Mouse (Mus musculus) retina, postnatal 7 days (tissue): ENCODE results near the gene Gskip.

Experiments
- DNase-seq: peaks from one replicate; pipeline ENCODE4 v3.0.0-alpha.2; 2012; ENCODE audit warnings: low read depth, low spot score

Gskip gene

DNA sequence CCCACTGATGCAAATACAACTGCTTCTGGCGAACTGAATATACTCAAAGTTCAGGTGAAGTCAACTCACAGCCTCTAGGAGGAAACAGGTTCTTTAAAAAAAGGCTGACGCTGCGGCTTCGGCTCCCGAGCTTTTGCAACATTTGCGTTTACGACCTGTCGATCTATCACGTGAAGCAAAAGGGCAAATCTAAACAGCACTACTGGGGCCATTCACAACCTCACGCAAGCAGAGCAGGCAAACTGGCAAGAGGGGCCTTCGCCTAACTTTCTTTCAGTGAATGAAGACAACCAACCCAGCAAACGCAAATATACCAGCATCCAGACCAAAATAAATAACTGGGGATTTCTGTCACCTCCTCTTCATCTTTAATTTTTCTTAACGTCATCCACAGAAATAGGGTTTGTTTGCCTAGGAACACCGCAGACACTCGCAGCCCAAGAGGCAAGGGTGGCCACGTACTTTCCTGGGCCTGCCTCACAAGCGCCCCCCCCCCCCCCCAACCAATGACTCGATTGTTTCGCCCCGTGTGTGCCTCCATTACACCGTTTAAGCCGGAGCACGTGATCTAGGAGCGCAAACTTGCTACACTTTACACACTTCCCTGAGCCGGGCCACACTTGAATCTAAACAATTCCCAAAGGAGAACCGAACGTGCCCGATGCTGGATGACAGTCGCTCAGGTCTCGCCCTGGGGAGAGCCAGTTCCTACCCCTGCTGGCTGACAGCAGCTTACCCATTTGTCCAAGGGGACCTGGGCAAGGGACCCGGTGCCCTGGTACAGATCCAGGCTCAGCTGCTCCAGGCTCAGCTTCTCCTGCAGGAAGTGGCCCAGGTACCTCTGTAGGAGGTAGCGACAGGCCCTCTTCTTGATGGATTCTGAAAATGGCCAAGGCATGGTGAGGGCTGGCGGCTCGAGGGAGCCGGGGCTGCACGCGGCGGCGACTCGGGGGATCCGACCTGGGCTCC is at the start of gene Gskip:
Gene Gskip (plus strand): TSS at position 897 of the 969 bp plus-strand sequence.
- DNase-seq = no peak

DNA sequence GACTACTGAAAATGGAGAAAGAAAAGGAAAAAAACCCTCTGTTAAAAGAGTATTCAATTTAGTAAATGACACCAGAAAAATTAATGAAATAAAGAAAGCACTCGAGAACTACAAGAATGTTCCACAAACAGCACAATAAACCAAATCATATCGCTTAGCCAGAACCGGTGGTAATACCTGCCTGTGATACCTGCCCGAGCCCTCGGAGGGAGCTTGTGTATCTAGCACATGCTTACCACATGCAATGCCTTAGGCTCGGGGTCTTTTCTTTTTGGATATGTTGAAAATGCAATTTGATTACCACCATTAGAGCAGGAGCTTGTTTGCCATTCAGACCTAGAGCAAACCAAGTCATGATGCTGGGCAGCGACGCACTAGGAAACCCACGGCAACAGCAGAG is 48.1 kb upstream of the Gskip start:
- no peak for DNase-seq

DNA sequence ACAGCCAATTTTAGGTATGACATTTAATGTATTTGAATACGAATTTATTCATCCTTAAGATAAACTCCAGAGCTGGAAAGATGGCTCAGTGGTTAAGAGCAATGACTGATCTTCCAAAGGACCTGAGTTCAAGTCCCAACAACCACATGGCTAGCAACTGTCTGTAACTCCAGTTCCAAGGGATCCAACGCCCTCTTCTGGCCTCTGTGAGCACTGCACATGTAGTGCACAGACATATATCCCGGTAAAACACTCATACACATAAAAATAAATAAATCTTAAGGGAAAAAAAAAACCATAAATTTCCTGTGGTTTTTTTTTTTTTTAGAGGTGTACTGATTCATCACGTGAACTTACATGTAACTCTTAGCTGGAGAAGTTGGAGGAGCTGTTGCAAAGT is 47.1 kb upstream of the Gskip start:
- no peak for DNase-seq

DNA sequence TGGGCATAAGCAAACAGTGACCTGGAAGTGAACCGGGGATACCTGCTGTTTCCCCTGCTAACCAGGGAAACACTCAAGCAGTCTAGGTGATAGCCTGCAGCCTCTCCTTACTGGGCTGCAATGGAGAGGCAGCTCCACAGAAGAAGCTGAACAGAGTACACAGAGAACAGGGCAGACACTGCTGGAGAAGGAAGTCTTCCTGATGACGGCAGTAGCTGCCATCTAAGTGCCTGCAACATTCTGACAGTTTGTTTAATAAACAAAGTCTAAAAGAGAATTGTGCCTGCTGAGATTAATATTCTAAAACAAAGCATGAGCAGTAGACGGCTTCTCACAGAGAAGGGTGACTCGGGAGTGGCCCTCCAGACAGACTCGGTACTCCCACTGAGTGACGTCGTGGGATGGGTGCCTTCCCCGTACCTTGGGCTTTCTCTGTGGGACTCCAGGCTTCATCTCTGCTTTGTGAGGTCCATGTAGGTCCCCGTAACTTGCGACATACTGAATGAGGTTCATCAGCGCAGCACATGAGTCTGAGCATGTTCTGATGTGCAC is 41.8 kb upstream of the Gskip start:
- DNase-seq = no peak

DNA sequence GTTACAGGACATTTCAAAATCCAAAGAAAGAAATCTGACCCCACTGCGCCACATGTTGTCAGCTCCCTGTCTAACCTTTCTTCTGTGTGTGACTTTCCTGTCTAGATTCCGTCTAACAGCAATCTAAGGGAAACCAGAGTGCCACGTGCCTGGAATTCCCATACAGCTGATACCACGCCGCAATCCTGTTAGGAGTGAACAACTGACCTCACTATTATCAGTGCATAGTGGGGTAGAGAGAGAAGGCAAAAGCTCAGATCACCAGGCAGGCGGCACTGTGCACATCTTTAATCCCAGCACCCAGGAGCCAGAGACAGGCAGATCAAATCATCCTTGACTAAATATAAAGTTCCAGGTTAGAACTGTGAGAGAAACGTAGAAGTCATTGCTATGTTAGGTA is 28.8 kb upstream of the Gskip start:
- DNase-seq = no peak

DNA sequence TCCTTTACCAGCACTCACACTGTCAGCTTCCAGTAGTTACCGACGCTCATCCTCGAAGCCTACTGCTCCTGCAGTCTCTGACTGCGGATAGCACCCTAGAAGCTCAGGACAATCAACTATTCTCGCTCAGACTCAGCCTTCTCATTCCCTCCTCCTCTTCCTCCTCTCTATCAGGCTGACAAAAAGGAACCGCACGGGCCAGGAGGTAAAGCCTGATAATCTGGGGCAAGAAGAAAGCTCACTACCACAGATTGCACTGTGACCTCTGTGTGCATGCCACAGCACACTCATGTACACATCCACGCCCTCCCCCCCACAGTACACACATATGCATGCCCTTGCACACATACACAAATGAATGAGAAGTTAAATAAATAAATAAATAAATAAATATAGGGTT is 8.4 kb upstream of the Gskip start:
- no peak for DNase-seq

DNA sequence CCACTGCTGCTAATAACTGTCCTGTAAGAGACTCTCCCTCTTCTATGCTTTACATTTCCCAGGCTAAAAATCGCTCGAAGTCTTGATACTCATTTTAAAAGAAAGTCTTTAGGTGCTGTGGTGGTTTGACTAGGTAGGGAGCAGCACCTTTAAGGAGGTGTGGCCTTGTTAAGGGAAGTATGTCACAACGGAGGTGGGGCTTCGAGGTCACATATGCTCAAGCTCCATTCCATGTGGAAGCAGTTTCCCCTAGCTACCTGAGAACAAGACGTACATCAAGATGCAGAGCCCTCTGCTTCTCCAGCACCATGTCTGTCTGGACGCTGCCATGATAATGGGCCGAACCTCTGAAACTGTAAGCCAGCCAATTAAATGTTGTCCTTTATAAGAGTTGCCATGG is 6.4 kb upstream of the Gskip start:
- no peak for DNase-seq

DNA sequence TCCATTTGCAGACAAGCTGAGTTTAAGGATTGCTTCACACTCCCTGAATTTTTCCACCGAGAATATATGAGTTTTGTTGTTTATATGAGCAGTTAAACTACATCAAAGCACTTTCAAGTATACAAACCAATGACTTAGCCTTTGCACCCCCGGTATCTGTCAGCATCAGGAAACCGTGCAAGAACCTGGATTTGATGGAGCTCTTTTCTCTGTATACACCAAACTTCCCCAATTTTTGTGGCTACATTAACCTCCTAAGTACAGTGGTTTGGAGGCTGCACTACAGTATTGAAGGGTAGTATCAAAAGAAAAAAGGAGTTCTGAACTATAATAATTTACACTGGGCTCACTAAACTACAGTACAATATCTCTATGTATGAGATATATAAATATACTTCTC is 5.9 kb upstream of the Gskip start:
- no peak for DNase-seq

DNA sequence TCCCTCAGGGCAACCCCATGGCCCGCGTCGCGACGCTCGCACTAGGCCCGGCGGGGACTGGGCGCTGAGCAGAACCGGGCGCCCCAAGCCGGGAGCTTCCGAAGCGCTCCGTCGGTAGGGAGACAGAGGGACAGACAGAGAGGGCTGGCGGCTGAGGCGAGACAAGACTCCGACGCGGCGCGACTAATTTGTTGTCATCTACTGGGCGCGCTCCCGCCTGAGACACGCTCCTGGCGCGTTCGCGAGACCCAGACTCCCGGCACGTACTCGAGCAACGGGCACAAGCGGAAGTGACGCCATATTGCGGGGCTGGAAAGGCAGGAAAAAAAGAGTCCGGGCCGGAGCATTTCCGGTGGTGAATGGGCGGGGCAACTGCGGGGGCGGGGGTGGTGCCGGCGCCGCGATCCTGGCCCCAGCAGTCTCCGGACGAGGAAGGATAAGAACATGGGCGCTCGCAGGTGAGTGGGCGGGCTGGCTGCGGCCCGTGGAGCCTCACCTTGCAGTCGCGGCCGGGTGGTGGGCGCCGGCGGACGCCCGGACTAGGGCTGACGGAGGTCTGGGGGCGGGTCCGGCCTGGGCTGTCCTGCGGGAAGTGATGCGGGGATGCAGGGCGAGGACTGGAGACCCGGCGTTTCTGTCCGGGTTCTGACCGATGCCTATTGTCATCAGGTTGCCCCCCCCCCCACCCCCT is 517 bp downstream of the Gskip start, which contains the start of gene Atg2b:
Gene Atg2b (minus strand): TSS at position 211 of the 691 bp plus-strand sequence.
- DNase-seq = peak; percentile 99

DNA sequence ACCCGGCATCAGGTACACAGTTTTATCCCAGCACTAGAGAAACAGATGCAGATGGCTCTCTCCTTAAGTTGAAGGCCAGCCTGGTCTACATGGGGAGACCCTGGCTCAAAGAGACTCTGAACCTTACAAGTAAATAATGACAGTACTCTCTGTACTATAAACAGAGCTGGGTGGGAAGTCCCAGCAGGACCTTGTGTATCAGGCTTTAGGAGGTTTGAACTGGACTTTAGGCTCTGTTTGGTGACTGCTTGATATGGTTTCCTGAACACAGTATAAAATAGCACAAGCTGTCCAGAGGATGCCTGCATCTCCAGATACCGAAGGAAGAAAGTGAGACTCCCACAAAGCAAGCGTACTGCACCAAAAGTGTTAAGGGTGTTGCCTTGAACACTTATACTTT is 2.2 kb downstream of the Gskip start:
- DNase-seq = no peak

DNA sequence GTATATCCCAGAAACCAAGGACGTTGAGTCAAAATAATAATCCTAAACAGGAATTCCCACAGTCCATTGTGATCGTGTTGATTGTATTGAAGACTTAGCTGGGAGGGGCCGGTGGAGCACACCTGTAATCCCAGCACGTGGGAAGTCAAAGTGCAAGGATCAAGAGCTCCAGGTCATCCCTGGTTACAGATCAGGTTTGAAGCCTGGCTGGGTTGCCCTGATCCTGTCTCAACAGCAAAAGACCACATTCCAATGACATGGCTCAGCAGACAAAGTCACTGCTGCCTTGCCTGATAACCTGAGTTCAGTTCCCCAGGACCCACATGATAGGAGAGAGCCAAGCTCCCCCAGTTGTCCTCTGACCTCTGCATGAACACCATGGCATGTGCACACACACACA is 2.8 kb downstream of the Gskip start:
- no peak for DNase-seq

DNA sequence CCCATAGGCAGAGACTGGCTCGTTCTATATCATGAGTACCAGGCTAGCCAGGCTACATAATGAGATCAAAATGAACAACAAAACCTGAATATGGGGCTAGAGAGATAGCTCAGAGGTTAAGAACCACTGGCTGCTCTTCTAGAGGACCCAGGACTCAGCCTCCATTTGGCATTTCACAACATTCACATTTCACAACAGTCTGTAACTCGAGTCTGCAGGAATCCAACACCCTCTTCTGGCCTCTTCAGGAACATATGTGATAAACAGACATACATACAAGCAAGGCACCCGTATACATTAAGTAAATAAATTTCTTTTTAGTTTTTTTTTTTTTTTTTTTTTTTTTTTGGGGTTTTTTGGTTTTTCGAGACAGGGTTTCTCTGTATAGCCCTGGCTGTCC is 3.9 kb downstream of the Gskip start:
- DNase-seq = no peak

DNA sequence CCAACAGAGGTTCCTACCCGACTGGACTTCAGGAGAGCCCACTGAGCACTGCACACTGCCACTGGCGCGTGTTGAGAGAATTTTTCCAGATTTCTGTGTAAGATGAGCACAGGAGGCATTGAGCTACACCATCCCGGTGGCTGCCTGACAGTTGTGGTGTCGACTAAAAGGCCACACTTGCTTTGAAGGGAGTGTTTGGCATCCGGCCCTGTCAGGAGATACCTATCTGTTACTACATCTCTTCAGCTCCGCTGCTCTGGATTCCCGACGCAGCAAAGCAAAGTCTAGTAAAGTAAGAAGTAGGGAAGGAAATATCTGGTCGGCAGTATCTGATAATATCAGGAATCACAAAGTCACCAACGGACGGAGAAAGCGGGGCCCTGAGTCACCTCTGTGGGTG is 4.8 kb downstream of the Gskip start:
- no peak for DNase-seq

DNA sequence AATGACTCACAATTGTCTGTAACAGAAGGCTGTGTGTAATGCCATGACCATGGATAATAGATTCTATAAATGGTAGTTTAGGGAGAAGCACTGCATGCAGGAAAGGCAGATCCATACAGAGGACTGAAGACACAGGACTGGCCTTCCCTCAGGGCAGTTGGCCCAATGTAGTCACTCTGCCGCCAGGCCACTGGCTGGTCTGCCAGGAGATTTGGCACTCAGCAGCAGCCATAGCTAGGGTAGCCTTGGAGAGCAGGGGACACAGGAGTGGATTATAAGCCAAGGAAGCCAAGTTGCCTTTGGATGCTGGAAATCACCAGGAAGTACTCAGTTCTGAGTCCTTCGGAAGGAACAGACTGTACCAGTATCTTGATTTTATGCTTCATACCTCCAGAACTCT is 9.4 kb downstream of the Gskip start:
- DNase-seq = no peak

DNA sequence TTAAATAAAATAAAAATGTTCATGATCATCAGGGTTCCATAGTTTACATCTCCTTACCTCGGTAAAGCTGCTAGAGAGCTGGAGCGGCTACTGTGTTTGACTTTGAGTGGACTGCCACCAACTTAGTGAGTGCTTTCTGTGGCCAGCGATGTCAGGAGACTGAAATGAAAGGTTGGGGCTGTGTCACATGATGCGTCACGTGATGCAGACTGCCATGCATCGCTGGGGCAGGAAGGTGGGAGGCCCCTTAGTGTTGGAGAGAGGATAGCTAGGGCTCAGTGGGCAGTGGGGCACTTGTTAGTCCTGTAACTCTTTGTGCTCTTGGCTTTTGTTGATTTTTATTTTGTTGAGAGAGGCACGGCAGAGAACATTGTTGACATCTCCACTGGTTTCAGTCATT is 11.2 kb downstream of the Gskip start:
- no peak for DNase-seq

DNA sequence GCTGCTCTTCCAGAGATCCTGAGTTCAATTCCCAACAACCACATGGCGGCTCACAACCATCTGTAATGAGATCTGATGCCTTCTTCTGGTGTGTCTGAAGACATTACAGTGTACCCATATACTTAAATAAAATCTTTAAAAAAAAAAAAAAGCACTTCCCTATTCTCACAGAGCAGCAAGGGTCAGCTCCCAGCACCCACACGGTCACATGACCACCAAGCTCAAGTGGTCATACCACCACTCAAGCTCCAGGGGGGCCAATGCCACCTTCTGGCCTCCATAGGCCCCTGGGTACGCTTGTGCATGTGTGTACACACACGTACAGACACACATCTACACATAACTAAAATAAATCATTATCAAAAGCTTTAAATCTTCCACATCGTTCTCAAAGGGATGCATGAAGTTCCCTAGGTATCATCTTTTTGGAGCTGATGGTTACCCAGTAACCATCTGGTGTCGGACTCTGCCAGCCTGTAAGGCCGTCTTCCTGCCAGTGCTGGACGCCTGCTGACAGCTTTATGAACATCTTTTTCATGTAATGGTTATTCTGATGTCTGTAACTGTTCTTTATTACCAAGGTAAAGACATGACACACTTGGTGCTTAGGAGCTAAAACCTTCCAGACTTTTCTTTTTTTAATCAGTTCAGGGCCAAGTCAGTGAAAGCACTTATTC is 12.6 kb downstream of the Gskip start:
- DNase-seq = no peak

DNA sequence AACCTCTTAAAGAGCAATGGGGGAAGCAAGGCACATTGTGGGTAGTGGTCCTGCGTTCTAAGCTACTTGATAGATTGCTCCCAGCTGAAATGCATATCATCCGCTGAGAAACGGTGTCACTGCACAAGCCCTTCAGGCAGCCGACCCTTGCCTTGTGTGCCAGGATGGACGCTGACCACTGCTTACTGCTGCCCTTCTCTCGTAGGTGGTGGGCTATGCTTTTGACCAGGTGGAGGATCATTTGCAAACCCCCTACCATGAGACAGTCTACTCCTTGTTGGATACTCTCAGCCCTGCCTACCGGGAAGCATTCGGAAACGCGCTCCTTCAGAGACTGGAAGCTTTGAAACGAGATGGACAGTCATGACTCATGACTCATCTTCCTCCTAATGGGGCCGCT is 15.8 kb downstream of the Gskip start:
- no peak for DNase-seq

DNA sequence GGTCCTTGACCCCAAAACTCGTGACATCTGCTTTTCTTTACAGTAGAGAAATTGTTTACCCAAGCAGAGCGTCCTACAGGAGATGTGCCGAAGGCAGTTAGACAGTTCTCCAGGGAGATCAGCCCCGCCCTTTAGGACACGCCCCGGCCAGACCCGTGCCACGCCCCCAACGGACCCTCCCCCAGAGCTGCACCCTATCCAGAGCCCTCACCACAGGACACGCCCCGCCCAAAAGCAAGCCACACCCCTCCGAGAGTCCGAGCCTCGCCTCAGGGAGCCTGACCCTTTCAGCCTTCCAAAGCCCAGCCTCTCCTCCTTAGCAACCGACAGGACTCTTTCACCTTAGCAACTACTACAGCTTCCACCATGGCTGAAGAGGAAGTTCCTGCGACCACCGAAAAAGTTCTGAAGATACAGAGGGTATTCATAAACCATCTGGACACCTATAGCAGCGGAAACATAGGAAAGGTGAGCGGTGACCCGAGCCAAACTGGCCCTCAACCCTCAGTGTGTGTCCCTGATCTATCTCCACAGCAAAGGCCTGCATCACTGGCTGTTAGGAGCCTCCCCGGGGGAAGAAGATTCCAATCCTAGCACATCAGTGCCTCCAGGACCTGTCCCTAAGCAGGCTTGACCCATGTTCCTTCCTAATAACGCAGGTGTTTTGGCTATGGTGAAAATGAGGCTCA is 21.3 kb downstream of the Gskip start, which contains the start of gene Ak7:
Gene Ak7 (plus strand): TSS at position 178 of the 689 bp plus-strand sequence.
- DNase-seq = no peak

DNA sequence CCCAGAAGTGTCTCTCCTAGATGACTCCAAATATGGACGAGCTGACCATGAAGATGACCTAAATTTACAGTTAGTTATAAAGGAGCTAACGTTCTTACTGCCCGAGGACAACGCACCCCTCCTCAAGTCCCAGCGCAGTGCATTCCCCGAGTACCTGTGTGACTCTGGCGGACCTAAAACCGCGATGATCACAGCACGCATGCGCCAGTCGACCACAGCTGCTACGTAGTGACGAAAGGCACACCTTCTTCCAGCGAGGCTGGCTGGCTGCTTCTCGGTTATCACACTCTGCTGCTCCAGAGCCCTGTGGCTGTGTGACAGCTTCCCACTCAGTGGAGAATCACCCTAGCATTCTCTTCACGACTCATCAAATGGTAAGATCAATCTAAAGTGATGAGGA is 34.0 kb downstream of the Gskip start:
- no peak for DNase-seq

DNA sequence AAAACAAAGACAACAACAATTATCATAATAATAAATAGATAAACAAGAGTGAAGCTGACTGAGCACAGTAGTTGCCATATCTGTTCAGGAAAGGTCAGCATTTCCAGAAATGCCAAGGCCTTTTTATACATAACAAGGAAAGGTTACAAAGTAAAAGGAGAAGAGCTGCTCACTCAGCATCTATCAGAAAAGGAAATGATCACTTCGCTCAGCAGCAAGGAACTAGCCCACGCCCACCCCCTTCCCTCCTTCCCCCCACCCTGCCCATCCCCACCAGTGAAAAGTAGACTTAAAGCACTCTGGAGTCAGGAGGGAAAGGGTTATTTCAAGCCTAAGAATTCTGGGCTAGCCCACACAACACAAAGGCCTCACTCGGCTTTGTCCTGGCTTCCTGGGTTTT is 35.6 kb downstream of the Gskip start:
- DNase-seq = no peak

DNA sequence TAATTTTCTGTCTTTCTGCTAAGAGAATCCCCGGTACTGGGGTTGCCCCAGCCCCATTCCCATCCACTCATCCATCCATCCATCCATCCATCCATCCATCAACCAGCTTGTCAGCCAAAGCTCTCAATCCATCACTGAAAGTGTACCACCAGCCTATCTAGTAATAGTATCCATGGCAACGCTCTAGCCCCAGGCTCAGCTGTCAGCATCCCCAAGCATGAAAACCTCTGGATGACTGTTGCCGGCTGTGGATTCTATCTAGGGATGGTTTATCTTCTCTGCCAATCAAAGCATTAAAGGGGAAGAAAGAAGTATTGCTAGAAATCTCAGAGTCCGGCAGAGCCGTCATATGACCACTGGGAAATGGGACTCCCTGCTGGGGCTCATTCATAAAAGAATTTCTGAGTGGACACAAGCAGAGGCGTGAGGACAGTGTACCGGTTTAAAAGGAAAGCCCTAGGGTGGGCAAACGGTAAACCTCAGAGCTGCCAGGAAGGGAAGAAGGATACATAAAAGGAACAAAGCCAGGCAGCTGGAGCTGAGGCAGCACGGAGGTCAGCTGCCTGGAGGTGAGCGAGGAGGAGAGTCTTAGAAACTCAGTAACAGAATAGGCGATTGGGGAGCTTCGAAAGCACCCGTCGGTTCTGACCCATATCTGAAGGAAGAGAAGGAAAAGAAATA is 37.0 kb downstream of the Gskip start:
- no peak for DNase-seq
